Mouse (Mus musculus): Measurements from ENCODE around the gene Pilrb2. TPM values are rescaled to one million over a fixed set of nuclear protein-coding genes. Genes with fewer than 3 reads are reported as not detected.

The Pilrb2 gene
- polyA plus RNA-seq (2017; shearing (Covaris generic)) = 0.77 TPM

GRCm38 (mm10) chr5:137871644-137872380 lies at the start of gene Pilrb2:
TSS of gene Pilrb2 (minus strand) at chr5:137871815.

GRCm38 (mm10) chr5:137857960-137858710 lies 13.5 kb downstream of the Pilrb2 start, which contains the start of gene Pilrb1:
TSS of gene Pilrb1 (minus strand) at chr5:137858106.

DNA sequence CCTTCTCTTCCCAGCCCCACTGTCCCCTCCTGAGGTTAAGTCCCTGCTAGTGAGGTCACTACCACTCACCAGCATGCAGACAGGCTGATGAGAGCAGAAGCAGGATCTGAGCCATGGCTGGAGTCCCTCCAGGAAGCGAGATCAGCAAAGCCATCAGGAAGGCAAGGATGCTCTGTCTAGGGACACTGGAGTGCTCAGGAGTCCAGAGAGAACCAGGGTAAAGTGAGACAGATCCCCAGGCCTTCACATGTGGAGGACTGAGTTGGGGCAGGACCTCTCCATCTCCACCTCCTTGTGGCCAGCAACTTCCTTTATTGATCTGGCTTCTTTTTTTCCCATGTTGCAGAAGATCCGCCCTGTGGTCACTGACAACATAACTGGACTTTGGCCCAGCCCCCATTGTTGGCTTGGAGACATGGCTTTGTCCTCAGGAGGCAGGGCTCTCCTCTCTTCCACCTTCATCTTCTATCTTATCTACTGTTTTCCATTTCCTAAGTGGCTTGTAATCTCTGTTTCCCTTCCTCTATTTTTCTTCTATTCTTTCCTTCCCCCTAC lies 35.6 kb downstream of the Pilrb2 start, which contains the start of gene Pilra:
Gene Pilra, minus strand, starts transcription at position 316 of the 555 bp plus-strand sequence.

Other genes starting within 250 kb of the Pilrb2 start
- 0.40 TPM for gene Fbxo24, start 242.8 kb downstream of the Pilrb2 start, polyA plus RNA-seq (2017; shearing (Covaris generic))
- gene Lrch4, start 242.7 kb downstream of the Pilrb2 start, polyA plus RNA-seq (2017; shearing (Covaris generic)) = 322 TPM
- 81.4 TPM for gene Gm20605, start 242.6 kb downstream of the Pilrb2 start, polyA plus RNA-seq (2017; shearing (Covaris generic))
- 137 TPM for gene Sap25, start 230.5 kb downstream of the Pilrb2 start, polyA plus RNA-seq (2017; shearing (Covaris generic))
- not detected for gene Irs3, start 226.1 kb downstream of the Pilrb2 start, polyA plus RNA-seq (2017; shearing (Covaris generic))
- 31.3 TPM for gene Agfg2, start 187.1 kb downstream of the Pilrb2 start, polyA plus RNA-seq (2017; shearing (Covaris generic))
- gene Nyap1, start 130.2 kb downstream of the Pilrb2 start, polyA plus RNA-seq (2017; shearing (Covaris generic)) = 1.7 TPM
- 458 TPM for gene Tsc22d4, start 126.1 kb downstream of the Pilrb2 start, polyA plus RNA-seq (2017; shearing (Covaris generic))
- 27.6 TPM for gene Ppp1r35, start 93.0 kb downstream of the Pilrb2 start, polyA plus RNA-seq (2017; shearing (Covaris generic))
- 17.9 TPM for gene Mepce, start 84.2 kb downstream of the Pilrb2 start, polyA plus RNA-seq (2017; shearing (Covaris generic))
- gene Zcwpw1, start 84.0 kb downstream of the Pilrb2 start, polyA plus RNA-seq (2017; shearing (Covaris generic)) = 10.8 TPM
- gene Pilra, start 35.5 kb downstream of the Pilrb2 start, polyA plus RNA-seq (2017; shearing (Covaris generic)) = 1.9 TPM
- gene Pilrb1, start 13.7 kb downstream of the Pilrb2 start, polyA plus RNA-seq (2017; shearing (Covaris generic)) = 0.88 TPM
- not detected for gene Cyp3a13, start 49.8 kb upstream of the Pilrb2 start, polyA plus RNA-seq (2017; shearing (Covaris generic))
- not detected for gene Gjc3, start 91.3 kb upstream of the Pilrb2 start, polyA plus RNA-seq (2017; shearing (Covaris generic))
- gene Azgp1, start 109.7 kb upstream of the Pilrb2 start, polyA plus RNA-seq (2017; shearing (Covaris generic)) = not detected
- not detected for gene Smok3a, start 149.4 kb upstream of the Pilrb2 start, polyA plus RNA-seq (2017; shearing (Covaris generic))
- not detected for gene Smok3b, start 149.6 kb upstream of the Pilrb2 start, polyA plus RNA-seq (2017; shearing (Covaris generic))
- not detected for gene Smok3c, start 181.4 kb upstream of the Pilrb2 start, polyA plus RNA-seq (2017; shearing (Covaris generic))
- gene Zkscan1, start 213.3 kb upstream of the Pilrb2 start, polyA plus RNA-seq (2017; shearing (Covaris generic)) = 24.1 TPM
- 26.3 TPM for gene Zscan21, start 245.1 kb upstream of the Pilrb2 start, polyA plus RNA-seq (2017; shearing (Covaris generic))

Data from activated CD4-positive, CD25-positive, alpha-beta regulatory T cell, adult 9 weeks (primary cell).